Mouse (Mus musculus): ENCODE measurements around the gene Gm5788. TPM values are rescaled to one million over a fixed set of nuclear protein-coding genes. Genes with fewer than 3 reads are reported as not detected.
A peak's percentile ranks its signal among the peaks of the same experiment; 100 is the strongest.
"Not testable (repeated sequence)": the region's sequence is repeated elsewhere in the genome, so short reads cannot be mapped to it uniquely, and the experiment has no call there.

The Gm5788 gene
- not detected in 2 replicates for polyA plus RNA-seq (2012; rRNA removed)

- H3K4me1 ChIP-seq (replicated peaks; ENCODE audit: control insufficient read depth, insufficient read depth, low read length); H3K27ac ChIP-seq (ENCODE audit: control insufficient read depth, insufficient read depth, low read length); DNase-seq; H3K4me3 ChIP-seq (ENCODE audit: control insufficient read depth, insufficient read depth, low read length); H3K27me3 ChIP-seq (ENCODE audit: control insufficient read depth, insufficient read depth, low read length); H3K36me3 ChIP-seq (ENCODE audit: control insufficient read depth, insufficient read depth, low read length): not testable (repeated sequence)
- 91% methylated on average over 3 of the region's 3 CpGs for WGBS
Measured at GRCm38 (mm10) chr12:87494421-87494820, at the start of gene Gm5788. Gene Gm5788, plus strand, starts transcription at chr12:87494721.

DNA sequence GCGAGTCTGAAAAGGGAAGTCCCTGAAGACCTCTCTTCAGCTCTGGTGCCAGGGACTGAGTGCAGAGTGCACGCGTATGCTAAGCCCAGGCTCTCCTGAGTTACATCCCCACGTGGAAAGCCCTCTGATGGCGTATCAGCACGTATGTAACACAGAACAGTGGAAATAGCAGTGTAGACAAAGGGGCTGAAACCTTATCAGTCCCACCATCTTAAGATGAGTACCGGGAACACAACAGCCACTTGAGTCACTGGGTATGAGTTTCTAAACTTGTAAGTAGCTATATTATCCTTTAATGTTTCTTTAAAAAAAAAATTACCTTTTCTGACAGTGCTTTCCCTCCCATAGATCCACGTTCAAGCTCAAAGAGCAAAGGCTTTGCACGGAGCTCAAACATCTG, 45.1 kb upstream of the Gm5788 start:
- TF ChIP-seq CTCF (IDR thresholded peaks at IDR 0.05; ENCODE audit: borderline replicate concordance, control insufficient read depth, extremely low read depth, insufficient read depth, low read length, poor library complexity) (no peak), POLR2A (IDR thresholded peaks at IDR 0.05; ENCODE audit: control insufficient read depth, extremely low read depth, insufficient read depth, low read length, poor library complexity) (no peak)

DNA sequence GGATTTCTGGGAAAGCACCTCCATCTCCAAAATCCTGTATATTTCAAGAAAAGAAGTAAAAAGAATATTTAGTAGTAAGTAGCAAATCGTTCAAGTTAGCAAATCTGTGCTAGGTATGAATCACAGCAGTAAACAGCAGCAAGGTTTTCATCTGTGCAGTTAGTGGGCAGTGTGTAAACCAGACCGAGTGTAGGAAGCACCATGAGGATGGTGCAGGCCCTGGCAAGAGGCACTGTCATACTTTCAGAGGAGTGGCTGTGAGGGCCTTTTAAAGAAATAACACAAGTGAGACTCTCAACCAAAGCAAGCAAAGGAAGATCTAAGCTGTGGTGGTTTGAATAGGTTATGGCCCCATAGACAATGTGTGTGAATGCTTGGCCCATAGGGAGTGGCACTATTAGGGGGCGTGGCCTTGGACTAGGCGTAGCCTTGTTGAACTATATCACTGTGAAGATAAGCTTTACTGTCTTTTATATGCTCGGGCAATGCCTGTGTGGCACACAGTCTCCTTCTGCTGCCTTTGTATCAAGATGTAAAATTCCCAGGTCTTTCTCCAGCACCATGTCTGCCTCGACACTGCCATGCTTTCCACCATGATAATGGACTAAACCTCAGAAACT, 29.7 kb upstream of the Gm5788 start:
- no peaks in the 10 kb centered on the region for H3K27me3 ChIP-seq (ENCODE audit: control insufficient read depth, insufficient read depth, low read length)
- no peak for TF ChIP-seq CTCF (IDR thresholded peaks at IDR 0.05; ENCODE audit: borderline replicate concordance, control insufficient read depth, extremely low read depth, insufficient read depth, low read length, poor library complexity)
- H3K4me3 ChIP-seq (ENCODE audit: control insufficient read depth, insufficient read depth, low read length) = no peak overlapping the region
- no peaks in the 10 kb centered on the region for H3K4me1 ChIP-seq (replicated peaks; ENCODE audit: control insufficient read depth, insufficient read depth, low read length)
- H3K27ac ChIP-seq (ENCODE audit: control insufficient read depth, insufficient read depth, low read length) = no peak overlapping the region
- 96% methylated on average over 6 of the region's 6 CpGs for WGBS
- DNase-seq = no peak
- H3K36me3 ChIP-seq (ENCODE audit: control insufficient read depth, insufficient read depth, low read length) = peaks cover 76% of the 10 kb centered on the region

More for the DNA sequence above, 45.1 kb upstream of the Gm5788 start:
- 90% methylated on average over 9 of the region's 9 CpGs for WGBS
- Histone ChIP-seq H3K4me3 (ENCODE audit: control insufficient read depth, insufficient read depth, low read length) (no peak overlapping the region), H3K36me3 (ENCODE audit: control insufficient read depth, insufficient read depth, low read length) (peaks cover 70% of the 10 kb centered on the region), H3K27me3 (ENCODE audit: control insufficient read depth, insufficient read depth, low read length) (no peaks in the 10 kb centered on the region), H3K27ac (ENCODE audit: control insufficient read depth, insufficient read depth, low read length) (no peak overlapping the region), H3K4me1 (replicated peaks; ENCODE audit: control insufficient read depth, insufficient read depth, low read length) (no peaks in the 10 kb centered on the region; the same call in 1 of the 2 replicates)
- DNase-seq = no peak

GRCm38 (mm10) chr12:87470263-87471136, 24.0 kb upstream of the Gm5788 start:
- 64% methylated on average over 7 of the region's 7 CpGs for WGBS
- peaks cover 6% of the 10 kb centered on the region for H3K4me1 ChIP-seq (replicated peaks; ENCODE audit: control insufficient read depth, insufficient read depth, low read length)
- H3K27ac ChIP-seq (ENCODE audit: control insufficient read depth, insufficient read depth, low read length) = no peak overlapping the region
- no peak overlapping the region for H3K4me3 ChIP-seq (ENCODE audit: control insufficient read depth, insufficient read depth, low read length)
- TF ChIP-seq CTCF (IDR thresholded peaks at IDR 0.05; ENCODE audit: borderline replicate concordance, control insufficient read depth, extremely low read depth, insufficient read depth, low read length, poor library complexity) = no peak
- TF ChIP-seq POLR2A (IDR thresholded peaks at IDR 0.05; ENCODE audit: control insufficient read depth, extremely low read depth, insufficient read depth, low read length, poor library complexity) = no peak
- peaks cover 24% of the 10 kb centered on the region for H3K36me3 ChIP-seq (ENCODE audit: control insufficient read depth, insufficient read depth, low read length)
- DNase-seq = no peak
- H3K27me3 ChIP-seq (ENCODE audit: control insufficient read depth, insufficient read depth, low read length) = no peaks in the 10 kb centered on the region

GRCm38 (mm10) chr12:87471421-87471963, 23.0 kb upstream of the Gm5788 start:
- DNase-seq = no peak
- Histone ChIP-seq H3K4me1 (replicated peaks; ENCODE audit: control insufficient read depth, insufficient read depth, low read length) (peaks cover 6% of the 10 kb centered on the region), H3K4me3 (ENCODE audit: control insufficient read depth, insufficient read depth, low read length) (peak overlapping the region; percentile 78), H3K27me3 (ENCODE audit: control insufficient read depth, insufficient read depth, low read length) (no peaks in the 10 kb centered on the region), H3K36me3 (ENCODE audit: control insufficient read depth, insufficient read depth, low read length) (peaks cover 19% of the 10 kb centered on the region), H3K27ac (ENCODE audit: control insufficient read depth, insufficient read depth, low read length) (peak overlapping the region; percentile 77)
- TF ChIP-seq POLR2A (IDR thresholded peaks at IDR 0.05; ENCODE audit: control insufficient read depth, extremely low read depth, insufficient read depth, low read length, poor library complexity) (no peak), CTCF (IDR thresholded peaks at IDR 0.05; ENCODE audit: borderline replicate concordance, control insufficient read depth, extremely low read depth, insufficient read depth, low read length, poor library complexity) (no peak)
- WGBS = under 1% methylated on average over 19 of the region's 19 CpGs

DNA sequence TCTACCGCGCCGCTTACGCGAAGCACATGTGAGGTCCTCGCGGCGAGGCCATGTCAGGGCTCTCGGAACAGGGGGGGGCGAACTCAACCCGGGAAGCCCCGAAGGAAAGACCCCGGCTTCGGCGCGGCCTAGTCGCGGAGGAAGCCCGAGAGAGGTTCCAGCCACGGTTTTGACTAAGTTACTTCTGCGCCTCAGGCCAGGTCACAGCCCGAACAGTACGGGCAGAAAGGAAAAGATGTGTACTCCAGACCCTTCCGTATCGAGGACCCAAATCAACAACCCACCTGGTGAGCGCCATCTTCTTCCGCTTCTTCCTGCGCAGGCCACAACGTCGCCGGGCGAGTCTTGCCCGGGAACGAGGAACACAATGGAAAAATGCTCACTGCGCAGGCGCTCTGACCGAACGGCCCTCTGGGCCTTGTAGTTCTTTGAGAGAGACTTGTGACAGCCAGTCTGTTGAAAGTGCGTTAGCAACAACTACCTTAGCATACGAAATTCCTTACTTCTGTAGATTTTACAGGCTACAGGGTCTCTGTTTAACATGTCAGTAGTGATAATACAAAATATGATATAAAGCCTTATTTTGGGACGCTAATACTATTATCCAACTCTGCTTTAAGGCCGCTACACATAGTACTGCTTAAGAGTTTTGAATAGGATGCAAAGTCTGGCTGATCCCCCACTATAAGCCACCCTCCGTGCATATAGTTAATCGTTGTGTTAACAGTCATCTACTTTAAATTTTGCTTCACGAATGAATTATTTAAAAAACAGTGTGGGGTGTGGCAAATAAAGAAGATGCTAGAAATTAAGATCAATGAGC, 22.3 kb upstream of the Gm5788 start, which contains the start of gene Snw1:
TSS of gene Snw1 (minus strand) at position 311 of the 823 bp plus-strand sequence.
- peak; percentile 93 for DNase-seq
- Histone ChIP-seq H3K36me3 (ENCODE audit: control insufficient read depth, insufficient read depth, low read length) (peaks cover 12% of the 10 kb centered on the region), H3K4me1 (replicated peaks; ENCODE audit: control insufficient read depth, insufficient read depth, low read length) (peaks cover 6% of the 10 kb centered on the region), H3K27me3 (ENCODE audit: control insufficient read depth, insufficient read depth, low read length) (no peaks in the 10 kb centered on the region), H3K4me3 (ENCODE audit: control insufficient read depth, insufficient read depth, low read length) (peak within 1 kb of the TSS; percentile 78), H3K27ac (ENCODE audit: control insufficient read depth, insufficient read depth, low read length) (peak within 1 kb of the TSS; percentile 77)
- 4% methylated on average over 45 of the region's 45 CpGs for WGBS
- TF ChIP-seq POLR2A (IDR thresholded peaks at IDR 0.05; ENCODE audit: control insufficient read depth, extremely low read depth, insufficient read depth, low read length, poor library complexity) = peak; percentile 85
- TF ChIP-seq CTCF (IDR thresholded peaks at IDR 0.05; ENCODE audit: borderline replicate concordance, control insufficient read depth, extremely low read depth, insufficient read depth, low read length, poor library complexity) = 0 out of 2 replicates have a peak, but pooled peaks have one; percentile 23
